Mouse (Mus musculus) regulatory T cell (primary cell): ENCODE measurements around the gene Mon1a.

ENCODE experiments used
- in situ Hi-C: fragments of 300-600 bp; cut with MboI, MseI; formaldehyde crosslinking; loops from one replicate; pipeline ENCODE4 v1.15.1; 2025; ENCODE audit warnings: high pct_unique_total_duplicates

Mon1a gene

GRCm38 (mm10) chr9:107949184-107949921 lies 61.4 kb downstream of the Mon1a start:
- in situ Hi-C loops, result no loop called here

- in situ Hi-C loops, result no loop called here
Measured at GRCm38 (mm10) chr9:107949922-107950235, 61.9 kb downstream of the Mon1a start, which contains the start of gene Traip. Gene Traip, plus strand, starts transcription at chr9:107950136.

GRCm38 (mm10) chr9:107950460-107951355 lies 62.8 kb downstream of the Mon1a start:
- in situ Hi-C loops, result no loop called here
